Mouse (Mus musculus): Measurements from ENCODE around the gene Otof.

Gene Otof

GRCm38 (mm10) chr5:30423572-30424244 is 38.0 kb downstream of the Otof start:
- peak; percentile 45 for DNase-seq (ENCODE audit: low read depth)

GRCm38 (mm10) chr5:30423121-30423520 is 38.6 kb downstream of the Otof start:
- DNase-seq (ENCODE audit: low read depth): no peak

GRCm38 (mm10) chr5:30416665-30417064 is 45.1 kb downstream of the Otof start:
- DNase-seq (ENCODE audit: low read depth): no peak

- no peak for DNase-seq (ENCODE audit: low read depth)
Observed at GRCm38 (mm10) chr5:30415876-30416275, 45.9 kb downstream of the Otof start.

GRCm38 (mm10) chr5:30415381-30415780 is 46.4 kb downstream of the Otof start:
- no peak for DNase-seq (ENCODE audit: low read depth)

- DNase-seq (ENCODE audit: low read depth): no peak
Observed at GRCm38 (mm10) chr5:30411524-30411923, 50.2 kb downstream of the Otof start.

- DNase-seq (ENCODE audit: low read depth): no peak
Observed at GRCm38 (mm10) chr5:30406876-30407275, 54.9 kb downstream of the Otof start.

GRCm38 (mm10) chr5:30401165-30401564 is 60.6 kb downstream of the Otof start:
- DNase-seq (ENCODE audit: low read depth): no peak

- no peak for DNase-seq (ENCODE audit: low read depth)
Observed at GRCm38 (mm10) chr5:30400521-30400920, 61.2 kb downstream of the Otof start.

GRCm38 (mm10) chr5:30391473-30391872 is 70.3 kb downstream of the Otof start:
- peak; percentile 58 for DNase-seq (ENCODE audit: low read depth)

- no peak for DNase-seq (ENCODE audit: low read depth)
Observed at GRCm38 (mm10) chr5:30389836-30390235, 71.9 kb downstream of the Otof start.

- no peak for DNase-seq (ENCODE audit: low read depth)
Observed at GRCm38 (mm10) chr5:30387726-30388125, 74.0 kb downstream of the Otof start.

- DNase-seq (ENCODE audit: low read depth): peak; percentile 14
Observed at GRCm38 (mm10) chr5:30382876-30383275, 78.9 kb downstream of the Otof start.

- peak; percentile 72 for DNase-seq (ENCODE audit: low read depth)
Observed at GRCm38 (mm10) chr5:30369426-30369825, 92.3 kb downstream of the Otof start.

GRCm38 (mm10) chr5:30367405-30367804 is 94.3 kb downstream of the Otof start:
- DNase-seq (ENCODE audit: low read depth): no peak

- no peak for DNase-seq (ENCODE audit: low read depth)
Observed at GRCm38 (mm10) chr5:30358436-30359099, 103.2 kb downstream of the Otof start.

- no peak for DNase-seq (ENCODE audit: low read depth)
Observed at GRCm38 (mm10) chr5:30356647-30357046, 105.1 kb downstream of the Otof start.

GRCm38 (mm10) chr5:30355559-30356159 is 106.1 kb downstream of the Otof start:
- DNase-seq (ENCODE audit: low read depth): no peak

- no peak for DNase-seq (ENCODE audit: low read depth)
Observed at GRCm38 (mm10) chr5:30355114-30355513, 106.6 kb downstream of the Otof start.

GRCm38 (mm10) chr5:30353605-30354004 is 108.1 kb downstream of the Otof start:
- DNase-seq (ENCODE audit: low read depth): no peak

- DNase-seq (ENCODE audit: low read depth): no peak
Observed at GRCm38 (mm10) chr5:30343886-30344285, 117.8 kb downstream of the Otof start.

- peak; percentile 70 for DNase-seq (ENCODE audit: low read depth)
Observed at GRCm38 (mm10) chr5:30343107-30343506, 118.6 kb downstream of the Otof start.

GRCm38 (mm10) chr5:30342601-30343015 is 119.1 kb downstream of the Otof start:
- no peak for DNase-seq (ENCODE audit: low read depth)
